Mouse (Mus musculus): ENCODE measurements at regions not wholly inside any gene's neighbourhood (a gene's known extent, or its start where the extent isn't known, plus 50 kb on each side); places are given as distances from the start of the nearest gene placed in this dataset.

DNA sequence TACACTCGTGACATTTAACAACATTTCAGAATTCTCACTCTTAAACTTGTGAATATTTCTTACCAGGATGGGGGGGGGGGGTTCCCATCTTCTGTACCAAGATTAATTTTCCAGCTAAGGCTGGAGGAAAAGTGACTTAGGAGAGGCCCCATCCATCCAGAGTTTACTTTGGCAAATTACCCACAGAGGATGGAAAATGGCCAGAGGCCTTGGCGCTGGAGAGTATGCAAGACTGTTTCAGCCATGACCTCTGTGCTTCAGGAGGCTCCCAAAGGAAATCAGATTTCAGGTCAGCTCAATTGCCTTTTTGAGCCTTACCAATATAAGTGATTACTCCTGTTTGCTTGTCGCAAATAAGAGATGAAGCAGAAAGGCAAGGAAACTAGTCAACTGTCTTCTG lies 143.4 kb upstream of the F930015N05Rik start:
- WGBS, result 60% methylated on average over 3 of the region's 3 CpGs
- H3K36me3 ChIP-seq, result no peaks in the 10 kb centered on the region
- no peak for ATAC-seq (ENCODE audit: low FRiP score, low read depth)

GRCm38 (mm10) chr11:64586056-64586455 lies 149.6 kb upstream of the F930015N05Rik start:
- no peak for ATAC-seq (ENCODE audit: low FRiP score, low read depth)
- no peak overlapping the region for H3K9ac ChIP-seq
- H3K36me3 ChIP-seq, result no peaks in the 10 kb centered on the region
- no peak overlapping the region for H3K4me3 ChIP-seq
- H3K27ac ChIP-seq, result no peak overlapping the region
- H3K9me3 ChIP-seq, result no peaks in the 10 kb centered on the region
- no peaks in the 10 kb centered on the region for H3K27me3 ChIP-seq
- no peak overlapping the region for H3K4me2 ChIP-seq (replicated peaks)
- 64% methylated on average over 6 of the region's 6 CpGs for WGBS
- H3K4me1 ChIP-seq, result peaks cover 19% of the 10 kb centered on the region

More for the DNA sequence above, 143.4 kb upstream of the F930015N05Rik start:
- no peak overlapping the region for H3K4me3 ChIP-seq
- 0 out of 2 replicates have a peak, but pooled peaks cover 14% of the 10 kb centered on the region for H3K4me1 ChIP-seq
- H3K27me3 ChIP-seq, result no peaks in the 10 kb centered on the region
- no peaks in the 10 kb centered on the region for H3K9me3 ChIP-seq
- H3K9ac ChIP-seq, result no peak overlapping the region
- no peak overlapping the region for H3K4me2 ChIP-seq (replicated peaks)
- 0 out of 2 replicates have a peak overlapping the region, but pooled peaks have one; percentile 22 for H3K27ac ChIP-seq

- Histone ChIP-seq H3K27ac (no peak overlapping the region), H3K9me3 (no peaks in the 10 kb centered on the region), H3K36me3 (no peaks in the 10 kb centered on the region), H3K4me2 (replicated peaks) (no peak overlapping the region), H3K27me3 (peaks cover 4% of the 10 kb centered on the region; the same call in 1 of the 2 replicates), H3K9ac (no peak overlapping the region), H3K4me3 (no peak overlapping the region), H3K4me1 (peaks cover 19% of the 10 kb centered on the region)
- no peak for ATAC-seq (ENCODE audit: low FRiP score, low read depth)
- WGBS, result 82% methylated on average over 7 of the region's 7 CpGs
Measured at GRCm38 (mm10) chr11:64587034-64587710, 150.7 kb upstream of the F930015N05Rik start.

- H3K4me1 ChIP-seq, result peaks cover 19% of the 10 kb centered on the region
- no peak overlapping the region for H3K9ac ChIP-seq
- 19% methylated on average over 13 of the region's 13 CpGs for WGBS
- peaks cover 4% of the 10 kb centered on the region; the same call in 1 of the 2 replicates for H3K27me3 ChIP-seq
- no peak overlapping the region for H3K4me3 ChIP-seq
- H3K4me2 ChIP-seq (replicated peaks), result peak overlapping the region; percentile 37
- no peaks in the 10 kb centered on the region for H3K9me3 ChIP-seq
- H3K36me3 ChIP-seq, result no peaks in the 10 kb centered on the region
- no peak overlapping the region for H3K27ac ChIP-seq
- ATAC-seq (ENCODE audit: low FRiP score, low read depth), result no peak
Measured at GRCm38 (mm10) chr11:64587751-64588600, 151.5 kb upstream of the F930015N05Rik start.

DNA sequence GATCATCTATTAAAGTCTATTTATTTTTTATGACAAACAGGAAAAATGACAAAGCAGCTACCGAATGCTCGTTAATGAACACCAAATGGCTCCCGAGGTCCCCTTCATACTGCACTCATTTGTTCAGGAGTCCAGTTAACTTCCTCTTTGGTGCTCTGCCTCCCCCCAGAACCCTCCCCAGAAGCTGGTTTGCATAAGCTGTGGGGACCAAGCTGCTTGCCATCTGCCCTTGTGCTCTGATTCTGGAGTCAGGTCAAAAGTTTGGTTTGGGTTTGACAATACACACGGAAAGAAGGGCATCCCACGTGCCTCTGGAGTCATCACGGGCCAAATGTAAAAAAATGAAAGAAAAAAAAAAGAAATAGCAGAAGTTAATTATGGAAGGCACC lies 152.1 kb upstream of the F930015N05Rik start:
- Histone ChIP-seq H3K27me3 (peaks cover 4% of the 10 kb centered on the region; the same call in 1 of the 2 replicates), H3K9ac (no peak overlapping the region), H3K4me1 (peaks cover 19% of the 10 kb centered on the region), H3K36me3 (no peaks in the 10 kb centered on the region), H3K4me3 (no peak overlapping the region), H3K27ac (no peak overlapping the region), H3K4me2 (replicated peaks) (peak overlapping the region; percentile 37), H3K9me3 (no peaks in the 10 kb centered on the region)
- ATAC-seq (ENCODE audit: low FRiP score, low read depth), result no peak
- 20% methylated on average over 6 of the region's 6 CpGs for WGBS

DNA sequence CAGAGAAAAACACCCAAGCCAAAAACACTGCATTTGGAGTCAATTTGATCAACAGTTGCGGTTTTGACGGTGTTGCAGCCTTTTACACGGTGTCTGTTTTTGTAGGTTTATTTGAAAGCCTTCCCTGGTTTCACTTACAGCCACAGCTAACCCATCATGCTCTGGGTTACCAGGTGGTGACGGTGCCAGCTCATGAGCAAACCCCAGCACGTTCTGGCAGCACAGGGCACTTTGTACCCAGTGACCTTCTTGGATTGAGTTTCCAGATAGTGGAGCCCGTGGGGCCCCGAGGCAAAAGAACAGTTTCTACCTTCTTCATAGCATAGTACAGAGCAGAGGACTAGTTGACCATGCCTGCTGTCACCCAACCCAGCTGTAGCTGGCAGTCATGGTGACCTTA lies 152.6 kb upstream of the F930015N05Rik start:
- Histone ChIP-seq H3K9me3 (no peaks in the 10 kb centered on the region), H3K4me1 (peaks cover 19% of the 10 kb centered on the region), H3K4me2 (replicated peaks) (peak overlapping the region; percentile 37), H3K4me3 (no peak overlapping the region), H3K27ac (no peak overlapping the region; the same call in 1 of the 2 replicates), H3K36me3 (no peaks in the 10 kb centered on the region), H3K27me3 (peaks cover 4% of the 10 kb centered on the region; the same call in 1 of the 2 replicates), H3K9ac (no peak overlapping the region)
- ATAC-seq (ENCODE audit: low FRiP score, low read depth), result no peak
- 31% methylated on average over 7 of the region's 7 CpGs for WGBS

- H3K4me1 ChIP-seq, result peaks cover 19% of the 10 kb centered on the region
- 0 out of 2 replicates have a peak, but pooled peaks have one; percentile 15 for ATAC-seq (ENCODE audit: low FRiP score, low read depth)
- H3K9ac ChIP-seq, result no peak overlapping the region
- no peak overlapping the region for H3K4me2 ChIP-seq (replicated peaks)
- WGBS, result 48% methylated on average over 4 of the region's 4 CpGs
- no peaks in the 10 kb centered on the region for H3K36me3 ChIP-seq
- H3K27ac ChIP-seq, result no peak overlapping the region
- H3K27me3 ChIP-seq, result peaks cover 4% of the 10 kb centered on the region; the same call in 1 of the 2 replicates
- no peaks in the 10 kb centered on the region for H3K9me3 ChIP-seq
- no peak overlapping the region for H3K4me3 ChIP-seq
Measured at GRCm38 (mm10) chr11:64590091-64590490, 153.6 kb upstream of the F930015N05Rik start.

- 79% methylated on average over 2 of the region's 2 CpGs for WGBS
- Histone ChIP-seq H3K4me3 (no peak overlapping the region), H3K27me3 (peaks cover 10% of the 10 kb centered on the region; the same call in 1 of the 2 replicates), H3K36me3 (no peaks in the 10 kb centered on the region), H3K4me1 (peaks cover 19% of the 10 kb centered on the region), H3K9ac (no peak overlapping the region), H3K4me2 (replicated peaks) (no peak overlapping the region), H3K27ac (no peak overlapping the region), H3K9me3 (no peaks in the 10 kb centered on the region)
- no peak for ATAC-seq (ENCODE audit: low FRiP score, low read depth)
Measured at GRCm38 (mm10) chr11:64592253-64592652, 155.8 kb upstream of the F930015N05Rik start.

GRCm38 (mm10) chr11:64597305-64597704 lies 160.9 kb upstream of the F930015N05Rik start:
- Histone ChIP-seq H3K4me1 (peaks cover 9% of the 10 kb centered on the region), H3K9ac (no peak overlapping the region), H3K36me3 (no peaks in the 10 kb centered on the region), H3K27me3 (0 out of 2 replicates have a peak, but pooled peaks cover 5% of the 10 kb centered on the region), H3K4me3 (no peak overlapping the region), H3K27ac (no peak overlapping the region), H3K9me3 (no peaks in the 10 kb centered on the region), H3K4me2 (replicated peaks) (no peak overlapping the region)
- no peak for ATAC-seq (ENCODE audit: low FRiP score, low read depth)
- 86% methylated on average over 4 of the region's 4 CpGs for WGBS

- H3K4me1 ChIP-seq, result peaks cover 9% of the 10 kb centered on the region
- WGBS, result 68% methylated on average over 3 of the region's 3 CpGs
- no peak for ATAC-seq (ENCODE audit: low FRiP score, low read depth)
- H3K27me3 ChIP-seq, result 0 out of 2 replicates have a peak, but pooled peaks cover 5% of the 10 kb centered on the region
- H3K4me2 ChIP-seq (replicated peaks), result no peak overlapping the region
- H3K4me3 ChIP-seq, result no peak overlapping the region
- no peaks in the 10 kb centered on the region for H3K9me3 ChIP-seq
- H3K9ac ChIP-seq, result no peak overlapping the region
- no peak overlapping the region for H3K27ac ChIP-seq
- no peaks in the 10 kb centered on the region for H3K36me3 ChIP-seq
Measured at GRCm38 (mm10) chr11:64599178-64599577, 162.7 kb upstream of the F930015N05Rik start.

GRCm38 (mm10) chr11:64600201-64601102 lies 164.0 kb upstream of the F930015N05Rik start:
- Histone ChIP-seq H3K4me2 (replicated peaks) (no peak overlapping the region), H3K4me1 (peaks cover 9% of the 10 kb centered on the region), H3K36me3 (no peaks in the 10 kb centered on the region), H3K9me3 (no peaks in the 10 kb centered on the region), H3K4me3 (no peak overlapping the region), H3K27me3 (0 out of 2 replicates have a peak, but pooled peaks cover 5% of the 10 kb centered on the region), H3K9ac (no peak overlapping the region), H3K27ac (no peak overlapping the region)
- ATAC-seq (ENCODE audit: low FRiP score, low read depth), result peak; percentile 64
- WGBS, result 55% methylated on average over 10 of the region's 10 CpGs
